Mouse (Mus musculus) E14TG2a.4 (cell line): ENCODE measurements at regions not wholly inside any gene's neighbourhood (a gene's known extent, or its start where the extent isn't known, plus 50 kb on each side); places are given as distances from the start of the nearest gene placed in this dataset.
A peak's percentile ranks its signal among the peaks of the same experiment; 100 is the strongest.

ENCODE experiments used
- CTCF ChIP-seq: conservative IDR thresholded peaks from 2 replicates; pipeline ENCODE4 v1.5.1; 2014; ENCODE audit warnings: low read length
- NANOG ChIP-seq: IDR thresholded peaks from 2 replicates; pipeline ENCODE4 v1.6.1; 2014; ENCODE audit warnings: borderline replicate concordance, low read length, mixed read lengths

GRCm38 (mm10) chr12:60584846-60585245 lies 938.1 kb upstream of the Lrfn5 start:
- TF ChIP-seq CTCF (peak; percentile 31), NANOG (no peak)
